Mouse (Mus musculus) urinary bladder, postnatal 25 days (tissue): Measurements from ENCODE around the gene Kcnq1.

Source experiments
- DNase-seq: peaks from one replicate; pipeline ENCODE4 v3.0.0; 2022; ENCODE audit warnings: low spot score

Gene Kcnq1

GRCm38 (mm10) chr7:143106062-143106461, at the start of gene Kcnq1:
Kcnq1 (plus strand) TSS chr7:143106362.
- DNase-seq, result no peak

DNA sequence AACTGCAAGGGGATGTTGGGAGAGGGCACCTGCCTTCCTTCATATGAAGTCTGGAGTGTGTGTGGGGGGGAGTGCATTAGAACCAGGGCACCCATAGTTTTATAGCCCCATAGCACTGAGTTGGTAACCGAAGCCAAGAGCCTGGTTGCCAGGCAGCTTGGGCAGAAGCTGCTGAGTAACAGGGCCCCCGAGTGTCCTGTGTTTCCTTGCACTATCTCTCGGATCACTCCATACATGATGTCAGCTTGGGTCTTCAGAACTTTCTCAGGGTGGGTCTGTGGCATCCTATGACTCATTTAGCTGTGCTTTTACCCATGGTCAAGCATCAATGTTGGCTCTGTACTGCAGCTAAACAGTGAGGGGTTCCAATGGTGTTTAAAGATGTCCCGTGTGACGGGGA, 49.1 kb upstream of the Kcnq1 start:
- DNase-seq, result no peak

- DNase-seq, result no peak
Observed at GRCm38 (mm10) chr7:143057667-143058220, 48.4 kb upstream of the Kcnq1 start.

DNA sequence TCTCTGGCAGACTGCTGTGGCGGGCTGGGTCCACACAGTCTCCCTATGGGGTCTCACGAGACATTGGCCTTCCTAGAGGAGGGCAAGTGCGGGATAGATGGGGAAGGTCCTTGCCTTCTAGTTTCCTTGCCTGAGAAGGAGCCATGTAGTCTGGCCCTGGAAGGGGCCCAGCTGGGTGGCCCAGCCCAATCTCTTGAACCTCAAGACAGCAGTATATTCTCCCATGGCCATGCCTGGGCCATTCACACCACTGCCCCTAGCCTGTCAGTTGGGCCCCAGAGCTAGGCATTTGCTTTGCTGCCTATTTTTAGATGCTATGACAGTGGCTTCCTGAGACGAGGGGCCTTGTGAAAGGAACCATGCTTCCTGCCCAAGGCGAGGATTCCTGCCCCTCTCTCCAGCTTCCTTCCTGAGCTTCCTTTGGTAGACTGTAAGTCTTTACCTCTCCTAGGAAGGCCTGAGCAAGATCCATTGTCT, 47.9 kb upstream of the Kcnq1 start:
- no peak for DNase-seq

- no peak for DNase-seq
Observed at GRCm38 (mm10) chr7:143059202-143059870, 46.8 kb upstream of the Kcnq1 start.

DNA sequence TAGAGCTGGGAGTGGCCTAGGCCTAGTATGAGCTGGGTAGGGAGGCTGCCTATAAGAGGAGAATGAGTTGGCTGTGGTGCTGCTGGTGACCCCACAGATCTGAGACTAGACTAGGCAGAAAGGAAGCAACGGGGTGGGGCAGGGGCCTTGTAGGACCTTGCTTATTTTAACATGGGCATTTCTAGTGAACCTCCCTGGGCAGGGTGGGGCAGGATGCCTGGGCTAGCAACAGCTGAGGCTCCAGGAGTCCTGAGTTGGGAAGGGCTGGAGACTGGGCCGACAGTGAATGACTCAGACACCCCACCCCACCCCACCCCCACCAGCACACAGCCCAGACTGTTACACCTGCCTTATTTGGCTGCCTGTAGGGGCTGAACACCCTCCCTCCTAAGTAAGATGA, 43.5 kb upstream of the Kcnq1 start:
- no peak for DNase-seq

DNA sequence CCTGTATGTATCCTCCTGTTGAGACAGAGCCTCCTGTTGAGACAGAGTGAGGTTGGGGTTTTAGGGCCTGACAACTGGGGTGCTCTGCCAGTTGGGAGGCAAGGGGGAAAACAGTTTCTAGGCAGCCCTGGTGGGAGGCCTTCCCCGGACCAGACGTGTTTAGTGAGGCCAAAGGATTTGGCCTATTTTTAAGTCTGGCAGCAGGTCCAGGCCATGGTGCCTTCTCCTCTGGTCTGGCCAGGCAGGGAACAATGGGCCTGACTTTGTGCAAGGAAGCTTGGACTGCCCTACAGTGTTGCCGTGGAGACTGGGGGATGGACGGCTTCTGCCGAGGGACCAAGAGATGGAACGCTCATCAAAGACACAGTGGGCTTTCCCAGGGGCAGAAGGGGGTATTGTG, 41.9 kb upstream of the Kcnq1 start:
- no peak for DNase-seq

GRCm38 (mm10) chr7:143065692-143066091, 40.5 kb upstream of the Kcnq1 start:
- no peak for DNase-seq

GRCm38 (mm10) chr7:143067469-143067868, 38.7 kb upstream of the Kcnq1 start:
- no peak for DNase-seq

GRCm38 (mm10) chr7:143067897-143068296, 38.3 kb upstream of the Kcnq1 start:
- DNase-seq, result no peak

GRCm38 (mm10) chr7:143068316-143068881, 37.8 kb upstream of the Kcnq1 start:
- DNase-seq, result peak; percentile 25

- peak; percentile 89 for DNase-seq
Observed at GRCm38 (mm10) chr7:143068882-143069591, 37.1 kb upstream of the Kcnq1 start, which contains the start of gene Tssc4. Tssc4 (plus strand) TSS chr7:143069249.

DNA sequence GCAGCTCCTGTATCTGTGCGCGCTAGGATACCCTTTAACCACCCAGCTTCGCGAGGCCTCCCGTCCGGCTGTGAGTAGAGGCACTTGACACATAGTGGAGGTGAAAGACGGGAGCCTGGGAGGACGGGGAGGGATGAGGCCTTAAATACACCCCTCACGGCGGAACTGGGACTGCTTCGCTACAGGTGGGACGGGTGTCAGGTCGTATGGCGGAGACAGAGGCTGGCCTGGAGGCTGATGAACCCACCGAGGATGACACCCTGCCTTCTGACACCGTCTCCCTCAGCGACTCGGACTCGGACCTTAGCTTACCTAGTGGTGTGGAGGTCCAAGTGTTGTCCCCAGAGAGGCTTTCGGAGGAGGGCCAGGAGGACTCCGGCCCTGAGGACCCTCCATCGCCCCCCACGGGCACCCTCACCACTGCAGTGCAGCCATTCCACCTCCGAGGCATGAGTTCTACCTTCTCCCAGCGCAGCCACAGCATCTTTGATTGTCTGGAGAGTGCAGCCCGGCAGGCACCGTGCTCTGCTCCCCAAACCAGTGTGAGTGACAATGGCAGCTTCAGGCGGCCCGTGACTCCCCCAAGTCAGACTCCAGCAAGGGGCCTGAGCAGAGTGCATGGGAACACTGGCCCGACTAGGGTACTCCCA, 36.3 kb upstream of the Kcnq1 start:
- peak; percentile 36 for DNase-seq

DNA sequence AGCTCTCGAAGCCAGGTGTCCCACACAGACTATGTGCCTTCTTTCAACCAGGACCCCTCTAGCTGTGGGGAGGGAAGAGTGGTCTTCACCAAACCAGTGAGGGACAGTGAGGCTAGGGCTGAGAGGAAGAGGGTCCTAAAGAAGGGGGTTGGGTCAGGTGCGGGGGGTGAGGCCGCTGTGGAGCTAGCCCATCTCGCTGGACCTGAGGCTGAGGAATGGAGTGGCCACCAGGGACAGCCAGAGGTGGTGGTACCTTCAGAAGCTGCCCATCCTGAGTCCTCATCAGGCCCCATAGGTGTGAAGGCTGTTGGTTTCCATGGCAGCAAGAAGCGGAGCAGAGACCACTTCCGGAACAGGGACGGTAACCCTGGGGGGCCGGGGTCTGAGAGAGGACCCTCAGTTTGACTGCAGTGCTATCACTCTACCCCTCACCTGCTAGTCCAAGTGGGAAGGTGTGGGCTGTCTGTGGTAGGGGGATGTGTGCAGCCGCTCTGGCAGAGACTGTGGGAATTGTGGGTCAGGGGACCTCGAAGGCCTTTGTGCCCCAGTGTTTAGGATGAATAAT, 35.6 kb upstream of the Kcnq1 start:
- DNase-seq, result no peak

DNA sequence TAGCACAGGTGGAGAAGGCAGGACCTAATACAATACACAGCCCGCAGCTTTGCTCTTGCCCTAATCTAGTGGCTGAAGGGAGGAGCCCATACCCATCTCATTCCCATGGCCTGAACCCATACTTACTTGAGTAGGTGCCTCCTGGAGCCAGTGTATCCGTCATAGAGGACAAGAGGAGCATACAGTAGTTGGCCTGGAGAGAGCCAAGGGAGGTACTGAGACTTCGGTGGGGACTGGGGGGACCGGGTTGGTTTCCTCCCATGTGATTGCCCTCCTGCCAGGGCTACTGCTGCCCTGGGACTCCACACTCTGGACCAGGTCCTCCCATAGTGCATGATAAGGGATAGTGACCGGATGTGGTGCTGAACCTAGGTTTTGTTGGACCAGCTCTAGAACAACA, 33.6 kb upstream of the Kcnq1 start:
- DNase-seq, result no peak

DNA sequence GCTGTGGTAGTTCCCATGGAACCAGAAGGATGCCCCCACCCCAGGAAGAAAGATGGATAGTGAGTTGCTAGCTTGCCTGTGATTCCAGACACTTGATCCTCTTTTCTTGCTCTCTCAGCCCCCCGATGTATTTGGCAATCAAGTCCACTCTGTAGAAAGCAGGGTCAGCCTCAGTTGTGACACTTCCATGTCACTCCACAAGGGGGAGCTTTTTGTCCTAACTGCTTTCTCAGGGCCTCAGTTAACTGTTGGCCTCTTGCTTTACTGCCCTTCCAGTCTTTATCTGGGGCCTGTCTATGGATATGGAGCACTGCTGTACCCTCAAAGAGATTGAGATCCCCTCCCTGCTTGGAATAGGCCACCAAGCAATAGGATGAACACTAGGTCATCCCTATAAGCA, 33.1 kb upstream of the Kcnq1 start:
- DNase-seq, result no peak

DNA sequence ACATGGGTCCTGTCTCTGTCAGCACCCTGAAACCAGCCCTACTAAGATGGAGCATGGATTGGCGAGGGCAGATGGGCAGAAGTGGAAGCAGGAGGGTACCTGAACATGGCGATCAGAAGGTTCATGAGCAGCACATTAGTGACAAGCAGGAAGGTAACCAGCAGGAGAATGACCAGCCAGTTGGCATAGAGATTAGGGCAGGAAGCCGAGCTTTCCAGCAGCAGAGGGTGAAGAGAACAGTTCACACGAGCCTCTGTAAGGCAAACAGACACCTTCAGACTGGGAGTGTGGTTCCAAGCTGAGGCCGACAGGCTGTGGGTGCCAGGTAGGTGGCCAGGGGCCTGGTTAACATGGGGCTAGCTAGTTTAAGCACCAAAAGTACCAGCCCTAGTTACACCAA, 30.8 kb upstream of the Kcnq1 start:
- DNase-seq, result no peak

DNA sequence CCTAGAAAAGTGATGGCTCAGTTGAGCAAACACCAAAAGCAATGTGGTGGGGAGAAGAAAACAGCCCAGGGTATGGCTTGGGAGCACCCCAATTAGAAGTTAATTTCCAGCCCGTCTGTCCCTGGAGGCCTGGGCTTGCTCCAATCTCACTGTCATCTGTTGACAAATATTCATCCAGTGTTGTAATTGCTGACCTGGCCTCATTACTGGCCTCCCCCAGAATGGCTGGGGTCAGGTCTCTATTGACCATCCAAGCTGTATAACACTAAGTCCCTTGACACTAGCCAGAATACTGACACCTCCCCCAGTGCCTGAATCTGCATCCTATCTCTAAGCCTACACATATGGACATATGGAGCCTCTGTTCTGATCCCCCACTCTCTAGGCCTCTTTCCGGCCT, 28.8 kb upstream of the Kcnq1 start:
- DNase-seq, result no peak

DNA sequence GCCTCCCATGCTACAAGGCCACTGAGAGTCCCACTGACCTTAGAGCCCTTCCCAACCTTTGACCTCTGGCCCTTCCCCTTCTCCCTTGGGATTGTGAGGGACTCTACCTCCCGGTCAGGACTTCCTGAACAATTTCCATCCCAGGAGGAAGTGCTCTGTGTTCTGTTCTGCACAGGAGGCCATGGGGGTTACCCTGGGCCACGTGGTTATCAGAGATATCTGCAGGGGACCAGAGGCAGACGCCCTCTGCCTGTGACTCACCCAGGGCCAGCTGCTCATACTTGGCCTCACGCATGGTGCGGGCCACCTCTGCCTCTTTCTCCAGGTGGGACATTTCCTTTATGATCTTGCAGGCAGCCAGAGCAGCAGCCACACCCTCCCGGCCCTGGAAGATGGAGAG, 24.1 kb upstream of the Kcnq1 start:
- no peak for DNase-seq

DNA sequence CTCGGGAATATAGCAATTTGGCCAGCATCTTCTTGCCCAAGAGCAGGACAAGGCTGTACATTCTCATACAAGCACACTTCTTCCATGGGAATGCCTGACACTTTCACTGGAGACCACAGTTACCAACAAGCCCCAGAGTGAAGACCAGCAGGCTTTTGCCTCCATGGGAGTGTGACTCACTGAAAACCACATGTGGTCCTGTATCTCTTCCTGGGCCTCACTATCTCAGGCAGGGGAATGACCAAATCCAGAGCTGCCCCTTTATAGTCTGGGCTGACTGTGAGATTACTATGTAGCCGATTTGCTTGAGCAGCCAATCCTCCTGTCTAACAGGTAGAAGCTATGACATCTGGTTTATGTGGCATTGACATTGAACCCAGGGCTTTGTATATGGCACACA, 22.5 kb upstream of the Kcnq1 start:
- DNase-seq, result no peak

DNA sequence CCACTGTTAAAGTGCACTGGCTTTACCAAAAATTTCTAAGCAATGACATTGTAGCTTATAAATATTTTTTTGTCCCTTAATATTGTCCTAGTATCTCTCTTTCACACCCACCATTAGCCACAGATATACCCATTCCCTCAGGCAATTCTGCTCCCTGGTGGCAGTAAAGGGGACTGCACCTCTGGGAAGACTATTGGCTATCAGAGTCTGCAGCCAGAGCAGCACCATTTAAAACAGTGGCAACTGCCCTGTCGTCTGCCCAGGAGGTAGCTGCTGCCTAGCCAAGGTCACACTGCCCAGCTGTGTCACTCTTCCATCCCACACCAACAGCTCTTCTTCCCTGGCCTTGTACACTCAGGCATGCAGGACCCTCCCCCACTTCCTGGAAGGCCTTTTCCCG, 19.8 kb upstream of the Kcnq1 start:
- peak; percentile 65 for DNase-seq

DNA sequence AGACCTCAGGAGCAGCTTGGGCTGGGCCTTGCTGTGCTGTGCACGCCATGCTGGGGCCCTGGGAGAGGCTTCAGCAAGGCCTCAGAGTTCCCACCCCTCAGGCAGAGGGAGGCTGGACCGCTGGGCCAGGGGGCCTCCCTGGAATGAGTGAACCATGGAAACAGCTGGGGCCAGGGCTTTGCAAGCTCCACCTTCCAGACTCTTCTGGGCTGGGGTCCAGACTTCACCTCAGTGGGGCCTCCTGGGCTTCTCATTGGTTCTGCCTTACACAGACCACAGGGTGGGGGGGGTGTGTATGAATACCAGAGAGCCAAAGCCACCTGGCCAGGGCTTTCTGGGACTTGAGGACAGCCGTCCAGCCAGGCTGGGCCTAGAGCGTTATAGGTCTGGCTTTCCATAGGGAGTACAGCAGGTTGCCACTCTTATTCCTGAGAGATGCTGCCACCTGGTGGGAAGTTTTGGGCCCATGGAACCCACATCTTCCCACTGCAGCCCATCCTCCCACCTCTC, 19.0 kb upstream of the Kcnq1 start:
- DNase-seq, result no peak
